8 mouse cellular contexts compared by ENCODE assay signal in genomic region chr14:74733397-74733796, GRCm38 (mm10). TPM values are rescaled to one million over a fixed set of nuclear protein-coding genes. Genes with fewer than 3 reads are reported as not detected.
DNase-seq lines count a peak whose midpoint lies in the region; ATAC-seq and TF ChIP-seq lines count a peak whose summit lies in the region.

No protein-coding gene starts in this region.

- no peak overlapping the region for H3K27ac ChIP-seq in liver, adult 2 months (replicated peaks; ENCODE audit: insufficient read depth, low read depth, low read length)
- H3K27ac ChIP-seq in embryonic facial prominence, embryonic 14.5 days (replicated peaks; ENCODE audit: low read depth, low read length) = no peak overlapping the region
- no peak overlapping the region for H3K27ac ChIP-seq in limb, embryonic 10.5 days
- no peak overlapping the region for H3K27ac ChIP-seq in neural tube, embryonic 15.5 days (replicated peaks)

- H3K4me1 ChIP-seq in liver, adult 2 months (ENCODE audit: control insufficient read depth, insufficient read depth, low read length) = peaks cover 17% of the 10 kb centered on the region; the same call in 1 of the 2 replicates
- peaks cover 8% of the 10 kb centered on the region for H3K4me1 ChIP-seq in embryonic facial prominence, embryonic 14.5 days (ENCODE audit: control insufficient read depth, insufficient read depth, low read length)
- H3K4me1 ChIP-seq in limb, embryonic 10.5 days = peaks cover 11% of the 10 kb centered on the region
- peaks cover 9% of the 10 kb centered on the region for H3K4me1 ChIP-seq in neural tube, embryonic 15.5 days

- peaks cover 24% of the 10 kb centered on the region for H3K36me3 ChIP-seq in liver, adult 2 months (ENCODE audit: control insufficient read depth, insufficient read depth, low read length)
- peaks cover 19% of the 10 kb centered on the region for H3K36me3 ChIP-seq in embryonic facial prominence, embryonic 14.5 days (ENCODE audit: control insufficient read depth, insufficient read depth, low read length)
- H3K36me3 ChIP-seq in limb, embryonic 10.5 days = peaks cover 32% of the 10 kb centered on the region
- H3K36me3 ChIP-seq in neural tube, embryonic 15.5 days = peaks cover 7% of the 10 kb centered on the region

- peak; percentile 54 for DNase-seq in liver, adult 2 months (ENCODE audit: extremely low read depth, low read depth, low spot score)
- no peak for DNase-seq in liver
- DNase-seq in embryonic facial prominence, embryonic 14.5 days (ENCODE audit: low spot score) = no peak
- DNase-seq in limb, embryonic 10.5 days (ENCODE audit: low spot score) = no peak
- DNase-seq in layer of hippocampus, adult 9-10 months (ENCODE audit: low spot score) = no peak
- DNase-seq in adrenal gland, adult 8-10 months = no peak

- no peak overlapping the region for H3K9ac ChIP-seq in liver, adult 2 months (ENCODE audit: low read depth, low read length)
- peak overlapping the region; percentile 83 for H3K9ac ChIP-seq in embryonic facial prominence, embryonic 14.5 days (ENCODE audit: low read depth, low read length)
- H3K9ac ChIP-seq in neural tube, embryonic 15.5 days (replicated peaks) = no peak overlapping the region

- no peak for TF ChIP-seq POLR2A in liver, adult 2 months (IDR thresholded peaks at IDR 0.05; ENCODE audit: extremely low read depth, insufficient read depth, low read length)

- H3K79me2 ChIP-seq in liver, adult 2 months (ENCODE audit: control insufficient read depth, insufficient read depth, low read length) = peaks cover 9% of the 10 kb centered on the region; the same call in 1 of the 2 replicates

- no peaks in the 10 kb centered on the region for H3K27me3 ChIP-seq in liver, adult 2 months (ENCODE audit: control insufficient read depth, insufficient read depth, low read length)
- H3K27me3 ChIP-seq in embryonic facial prominence, embryonic 14.5 days (replicated peaks; ENCODE audit: control insufficient read depth, insufficient read depth, low read length) = no peaks in the 10 kb centered on the region
- H3K27me3 ChIP-seq in limb, embryonic 10.5 days (ENCODE audit: low read depth, poor library complexity, severe bottlenecking) = no peaks in the 10 kb centered on the region
- H3K27me3 ChIP-seq in neural tube, embryonic 15.5 days (replicated peaks) = no peaks in the 10 kb centered on the region

- no peak for ATAC-seq in embryonic facial prominence, embryonic 14.5 days (ENCODE audit: low read depth)
- ATAC-seq in neural tube, embryonic 15.5 days (ENCODE audit: low FRiP score) = no peak
- ATAC-seq in activated CD4-positive, CD25-positive, alpha-beta regulatory T cell, adult 4 months = no peak

- no peak for TF ChIP-seq CTCF in liver, adult 2 months (IDR thresholded peaks at IDR 0.05; ENCODE audit: low read depth, low read length)

- WGBS in liver, adult 2 months = 34% methylated on average over 2 of the region's 2 CpGs
- WGBS in embryonic facial prominence, embryonic 14.5 days = 60% methylated on average over 2 of the region's 2 CpGs
- 73% methylated on average over 2 of the region's 2 CpGs for WGBS in limb, embryonic 10.5 days
- 53% methylated on average over 2 of the region's 2 CpGs for WGBS in neural tube, embryonic 15.5 days

- H3K9me3 ChIP-seq in embryonic facial prominence, embryonic 14.5 days (ENCODE audit: control insufficient read depth, low read length) = no peaks in the 10 kb centered on the region
- H3K9me3 ChIP-seq in limb, embryonic 10.5 days (replicated peaks) = no peaks in the 10 kb centered on the region
- H3K9me3 ChIP-seq in neural tube, embryonic 15.5 days (replicated peaks) = no peaks in the 10 kb centered on the region

- peak overlapping the region; percentile 45; the same call in 1 of the 2 replicates for H3K4me3 ChIP-seq in liver, adult 2 months (ENCODE audit: insufficient read depth, low read depth, low read length)
- H3K4me3 ChIP-seq in embryonic facial prominence, embryonic 14.5 days (ENCODE audit: low read depth, low read length) = peak overlapping the region; percentile 76
- peak overlapping the region; percentile 89 for H3K4me3 ChIP-seq in limb, embryonic 10.5 days
- 0 out of 2 replicates have a peak overlapping the region, but pooled peaks have one; percentile 86 for H3K4me3 ChIP-seq in neural tube, embryonic 15.5 days (replicated peaks)

- peak overlapping the region; percentile 75 for H3K4me2 ChIP-seq in embryonic facial prominence, embryonic 14.5 days (ENCODE audit: low read depth, low read length)
- H3K4me2 ChIP-seq in neural tube, embryonic 15.5 days = peak overlapping the region; percentile 70

RNA-seq across cellular contexts. Expression of gene Esd, which starts 1.3 kb away (rescaled TPM):
- total RNA-seq in liver, adult 2 months (2014; rRNA removed) = 327 and 396 TPM in 2 replicates
- 119 and 143 TPM in 2 replicates for polyA plus RNA-seq in liver, adult 2 months (2012; rRNA removed)
- 302 and 330 TPM in 2 replicates for polyA plus RNA-seq in embryonic facial prominence, embryonic 14.5 days (2014; fragmentation: Nextera tagmentation; extraction: Ambion mirVana)
- 309 and 315 TPM in 2 replicates for polyA plus RNA-seq in limb, embryonic 10.5 days (2016; fragmentation: Nextera tagmentation; extraction: Ambion mirVana)
- polyA plus RNA-seq in neural tube, embryonic 15.5 days (2015; fragmentation: Nextera tagmentation; extraction: Ambion mirVana) = 225 and 226 TPM in 2 replicates
- polyA plus RNA-seq in activated CD4-positive, CD25-positive, alpha-beta regulatory T cell, adult 4 months (2017; shearing (Covaris generic)) = 100 to 1,000 TPM; 245 to 267 TPM
- total RNA-seq in adrenal gland, adult 8-10 months (2022) = 100 to 1,000 TPM; 221 to 384 (median 269) TPM
